ENCODE assay signal across 13 mouse cellular contexts in the genomic region with DNA sequence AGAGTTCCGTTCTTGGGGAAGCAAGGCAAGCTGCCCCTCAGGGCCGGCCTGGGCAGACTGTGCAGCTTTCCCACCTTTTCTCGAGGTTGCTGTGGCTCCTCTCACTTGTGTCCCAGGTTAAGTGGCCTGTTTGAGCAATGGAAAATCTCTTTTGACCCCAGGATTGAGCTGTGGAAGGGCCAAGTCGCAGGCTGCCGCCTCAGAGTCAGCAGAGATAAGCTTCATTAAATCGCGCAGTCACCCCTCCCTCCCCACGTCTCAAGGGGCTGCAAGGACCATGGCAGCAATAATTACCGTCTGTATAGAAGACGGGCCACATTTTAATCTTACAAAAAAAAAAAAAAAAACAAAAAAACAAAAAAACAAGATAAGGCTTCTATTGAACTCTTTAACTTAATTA. TPM values are rescaled to one million over a fixed set of nuclear protein-coding genes. Genes with fewer than 3 reads are reported as not detected.
"Had no signal": no experiment of that assay in that cellular context is flagged by ENCODE, and none has a peak within 500 bp of the region (broad histone marks: within the 10 kb centered on the region; RNA-seq: fewer than 3 reads in every experiment).

No protein-coding gene starts in this region.

- H3K27ac ChIP-seq: limb, embryonic 13.5 days; liver, embryonic 15.5 days; neural tube, embryonic 15.5 days had no signal

- H3K4me3 ChIP-seq: myocyte had no signal

- H3K9me3 ChIP-seq: limb, embryonic 13.5 days; liver, embryonic 15.5 days; neural tube, embryonic 15.5 days had no signal

- DNase-seq: kidney, postnatal 25 days; layer of hippocampus, postnatal 36 days; lung, adult 2 months; right cerebral cortex, postnatal 4 days; spleen, adult 18-20 months; thymus, adult 18-20 months had no signal

- H3K36me3 ChIP-seq: limb, embryonic 13.5 days; liver, embryonic 15.5 days; neural tube, embryonic 15.5 days had no signal

- ATAC-seq: intestine, embryonic 16.5 days; lung, postnatal 0 days had no signal

- H3K9ac ChIP-seq: liver, embryonic 15.5 days had no signal

RNA-seq across cellular contexts. Expression of a gene that starts 18.0 kb away (rescaled TPM):
- total RNA-seq: layer of hippocampus, postnatal 36 days; megakaryocyte progenitor cell, adult 5-6 weeks had no signal
- polyA plus RNA-seq: myocyte had no signal
